Mouse (Mus musculus) embryo, embryonic 11.5 days (tissue): ENCODE results near the gene Srf.
A peak's percentile ranks its signal among the peaks of the same experiment; 100 is the strongest.
"Not testable (repeated sequence)": the region's sequence is repeated elsewhere in the genome, so short reads cannot be mapped to it uniquely, and the experiment has no call there.

Source experiments
- DNase-seq: peaks from one replicate; pipeline ENCODE4 v3.0.0-alpha.2; 2012; ENCODE audit warnings: low read depth, low spot score

The Srf gene

DNA sequence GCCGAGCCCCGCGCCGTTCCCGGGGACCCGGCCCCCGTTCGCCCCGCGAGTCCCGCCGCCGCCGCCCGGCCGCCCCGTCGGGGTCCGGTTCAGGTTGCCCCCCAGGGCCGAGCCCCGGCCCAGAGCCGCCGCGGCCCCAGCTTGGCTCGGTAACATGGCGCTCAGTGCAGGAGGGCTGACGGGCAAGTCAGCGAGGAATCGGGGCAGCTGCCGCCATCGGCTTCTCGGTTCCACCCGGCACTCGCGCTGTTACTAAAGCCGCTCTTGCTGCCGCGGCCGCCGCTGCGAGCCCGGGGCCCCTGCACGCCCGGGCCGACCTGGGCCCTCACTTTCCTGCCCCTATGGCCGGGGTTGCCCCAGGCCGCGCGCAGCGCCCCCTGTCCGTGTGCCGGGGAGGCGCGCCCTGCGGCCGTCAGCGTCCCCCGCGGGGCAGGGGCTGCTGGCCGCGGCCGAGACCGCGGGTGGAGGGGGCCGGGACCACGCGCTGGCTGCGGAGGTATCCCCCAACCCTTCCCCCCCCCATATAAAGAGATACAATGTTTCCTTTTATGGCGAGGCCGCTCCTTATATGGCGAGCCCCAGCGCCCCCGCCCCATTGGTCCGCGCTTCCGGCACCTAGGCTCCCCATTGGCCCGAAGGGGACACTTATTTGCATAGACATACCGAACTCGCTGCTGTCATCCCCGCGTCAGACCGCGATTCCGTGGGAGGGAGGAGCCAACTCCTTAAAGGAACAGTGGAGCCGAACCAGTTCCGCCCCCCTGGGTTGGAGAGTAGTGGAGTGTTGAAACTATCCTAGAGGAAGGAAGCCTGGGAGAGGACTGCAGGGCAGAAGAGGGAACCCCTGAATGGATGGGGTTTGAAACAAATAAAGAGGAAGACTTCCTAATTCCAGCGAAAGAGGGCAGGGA lies at the start of gene Srf:
Srf (minus strand) TSS at position 503 of the 911 bp plus-strand sequence.
- DNase-seq = peak; percentile 97

- no peak for DNase-seq
Observed at GRCm38 (mm10) chr17:46605126-46605525, 49.2 kb upstream of the Srf start.

DNA sequence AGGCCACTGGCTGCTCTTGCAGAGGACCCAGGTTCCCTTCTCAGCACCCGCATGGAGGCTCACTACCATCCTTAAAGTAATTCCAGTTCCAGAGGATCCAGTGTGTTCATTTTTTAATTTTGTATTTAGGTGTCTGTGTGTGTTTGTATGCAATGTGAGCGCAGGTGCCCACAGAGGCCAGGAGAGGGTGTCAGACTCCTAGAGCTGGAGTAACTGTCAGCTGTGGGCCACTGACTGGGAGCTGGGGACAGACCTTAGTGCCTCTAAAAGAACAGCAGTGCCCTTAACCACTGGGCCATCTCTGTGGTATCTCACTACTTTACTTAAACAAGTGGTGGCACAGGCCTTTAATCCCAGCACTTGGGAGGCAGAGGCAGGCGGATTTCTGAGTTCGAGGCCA lies 47.3 kb upstream of the Srf start:
- DNase-seq = no peak

GRCm38 (mm10) chr17:46602212-46602611 lies 46.2 kb upstream of the Srf start:
- no peak for DNase-seq

DNA sequence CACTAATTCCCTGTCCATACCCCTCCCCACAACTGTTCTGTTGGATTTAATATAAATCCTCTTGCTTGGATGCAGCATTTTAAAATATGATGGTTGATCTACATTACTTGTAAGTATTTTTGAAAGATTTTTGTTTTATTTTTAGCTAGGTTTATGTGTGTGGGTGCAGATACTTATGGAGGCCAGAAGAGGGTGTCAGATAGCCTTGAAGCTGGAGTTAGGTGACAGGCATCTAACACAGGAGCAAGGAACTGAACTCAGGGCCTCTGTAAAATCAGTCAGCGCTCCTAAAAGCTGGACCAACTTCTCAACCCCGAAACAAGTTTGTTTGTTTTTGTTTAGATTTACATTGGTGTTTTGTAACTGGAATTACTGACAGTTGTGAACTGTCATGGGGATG lies 44.6 kb upstream of the Srf start:
- DNase-seq = no peak

GRCm38 (mm10) chr17:46598963-46599362 lies 43.0 kb upstream of the Srf start:
- no peak for DNase-seq

GRCm38 (mm10) chr17:46597956-46598355 lies 42.0 kb upstream of the Srf start:
- no peak for DNase-seq

- DNase-seq = no peak
Observed at GRCm38 (mm10) chr17:46595336-46595735, 39.4 kb upstream of the Srf start.

GRCm38 (mm10) chr17:46594606-46595005 lies 38.6 kb upstream of the Srf start:
- no peak for DNase-seq

- DNase-seq = no peak
Observed at GRCm38 (mm10) chr17:46593124-46593523, 37.1 kb upstream of the Srf start.

GRCm38 (mm10) chr17:46591406-46591805 lies 35.4 kb upstream of the Srf start:
- DNase-seq = no peak

DNA sequence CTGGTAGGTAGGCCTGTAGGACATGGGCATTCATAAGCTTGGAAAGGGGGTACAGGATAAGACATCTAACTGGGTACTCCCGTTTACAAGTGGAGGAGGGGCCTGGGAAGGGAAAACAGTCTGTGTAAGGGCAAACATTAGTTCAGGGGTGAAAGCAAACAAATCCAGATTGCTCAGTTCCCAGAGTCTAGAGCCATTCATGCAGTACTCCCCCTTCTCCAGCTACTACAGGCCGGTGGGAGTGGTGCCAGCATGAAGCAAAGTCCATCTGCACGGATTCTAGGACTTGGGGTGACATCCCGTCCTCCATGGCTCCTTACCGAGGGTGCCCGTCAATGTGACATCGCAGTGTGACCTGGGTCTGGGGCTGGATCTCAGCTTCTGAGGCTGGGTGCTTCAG lies 34.5 kb upstream of the Srf start:
- DNase-seq = no peak

GRCm38 (mm10) chr17:46589635-46590314 lies 33.8 kb upstream of the Srf start:
- DNase-seq = no peak

GRCm38 (mm10) chr17:46588913-46589312 lies 32.9 kb upstream of the Srf start:
- DNase-seq = no peak

- no peak for DNase-seq
Observed at GRCm38 (mm10) chr17:46588173-46588572, 32.2 kb upstream of the Srf start.

- no peak for DNase-seq
Observed at GRCm38 (mm10) chr17:46586327-46586726, 30.4 kb upstream of the Srf start.

DNA sequence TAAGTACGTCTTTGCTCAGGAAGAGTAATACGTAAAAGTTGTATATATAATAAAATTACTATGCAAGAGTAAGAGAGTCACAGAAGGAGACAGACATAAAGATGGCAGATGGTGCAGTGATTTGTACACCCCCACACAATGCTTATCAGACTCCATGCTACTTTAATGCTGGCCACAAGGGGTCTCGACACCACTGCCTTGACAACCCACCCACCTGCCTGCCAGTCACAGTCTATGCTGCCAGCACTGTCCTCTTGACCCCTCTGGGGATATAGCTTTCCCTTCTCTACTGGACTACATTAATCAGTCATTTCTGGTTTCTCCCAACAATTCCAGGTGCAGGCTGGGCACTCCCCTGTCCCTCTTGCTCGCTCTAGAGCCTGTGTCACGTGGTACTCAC lies 22.7 kb upstream of the Srf start:
- no peak for DNase-seq

- DNase-seq = no peak
Observed at GRCm38 (mm10) chr17:46576070-46576469, 20.1 kb upstream of the Srf start.

DNA sequence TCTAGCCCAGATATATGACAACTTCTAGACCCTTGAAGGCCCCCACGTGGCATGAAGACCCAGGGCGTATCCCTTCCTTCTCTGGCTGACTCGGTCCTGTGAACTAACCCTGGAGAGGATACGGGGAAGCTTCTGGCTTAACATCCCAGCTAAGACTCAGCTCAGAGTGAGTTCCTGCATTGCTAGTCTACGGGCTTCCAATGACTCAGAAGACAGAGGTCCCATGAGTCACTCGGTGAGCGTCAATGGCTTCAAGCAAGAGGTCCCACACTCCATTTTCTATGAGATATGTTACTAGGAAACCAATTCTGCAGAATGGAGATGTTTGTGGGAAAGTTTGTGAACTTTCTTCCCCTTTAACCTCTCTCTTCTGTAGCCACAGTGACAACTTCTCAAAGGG lies 18.6 kb upstream of the Srf start:
- DNase-seq = no peak

DNA sequence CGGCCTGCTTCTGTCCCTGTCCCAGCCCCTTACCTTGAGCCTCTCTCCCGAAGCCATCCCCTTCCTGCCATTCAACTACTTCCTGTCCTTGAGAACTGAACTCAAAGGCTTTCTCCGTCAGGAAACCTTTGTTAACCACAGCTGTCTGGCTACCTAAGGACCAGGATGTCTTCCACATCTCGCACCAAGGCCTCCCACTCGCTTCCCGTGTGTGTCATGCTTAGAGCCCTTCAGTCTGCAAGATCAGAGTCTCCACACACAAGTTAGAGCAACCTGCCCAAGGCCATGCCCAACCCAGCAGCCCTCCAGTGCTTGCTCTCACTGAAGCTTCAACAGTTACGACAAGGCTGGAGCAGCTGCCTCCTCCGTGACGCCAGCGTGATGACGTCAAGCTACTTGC lies 15.0 kb upstream of the Srf start:
- no peak for DNase-seq

DNA sequence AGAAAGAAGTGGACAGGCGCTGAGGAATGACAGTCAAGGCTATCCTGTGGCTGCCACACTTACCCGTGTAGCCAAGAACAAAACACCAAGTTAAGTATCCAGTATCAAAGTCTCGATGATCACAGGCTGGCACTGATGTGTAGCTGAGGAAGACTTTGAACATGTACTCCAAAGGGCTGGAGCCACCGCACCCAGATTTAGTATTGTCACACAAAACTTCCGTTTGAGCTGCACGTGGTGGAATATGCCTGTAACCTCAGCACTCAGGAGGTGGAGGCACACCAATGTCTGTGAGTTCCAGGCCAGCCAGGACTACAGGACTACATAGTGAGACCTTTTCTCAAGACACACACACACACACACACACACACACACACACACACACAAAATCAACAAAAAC lies 3.2 kb upstream of the Srf start:
- DNase-seq = no peak

- no peak for DNase-seq
Observed at GRCm38 (mm10) chr17:46558151-46558550, 2.2 kb upstream of the Srf start.

- not testable (repeated sequence) for DNase-seq
Observed at GRCm38 (mm10) chr17:46557321-46557720, 1.3 kb upstream of the Srf start.
